Mouse (Mus musculus) megakaryocyte, adult 5-6 weeks (primary cell): ENCODE data around the gene Chga. TPM values are rescaled to one million over a fixed set of nuclear protein-coding genes. Genes with fewer than 3 reads are reported as not detected.

Experiments used
- ATAC-seq: 2 replicates; pipeline ENCODE4 v1.8.0; 2016; ENCODE audit warnings: mild to moderate bottlenecking, inconsistent platforms; ENCODE audit not compliant: poor library complexity, severe bottlenecking
- total RNA-seq, 2 experiments: library from RNA; stranded (forward) in 1 of 2; stranded (reverse) in 1 of 2; fragments of 153-499, 151-499 nt in 1 of 2; fragments of 221-1000, 200-1000 nt in 1 of 2; gene quantifications; 2 replicates each; pipeline versions ENCODE4 v1.2.3 to v1.2.4; 2015 to 2017

The Chga gene
- total RNA-seq, 2 experiments from 2014 or later: not detected

GRCm38 (mm10) chr12:102555850-102556249 lies 1.1 kb downstream of the Chga start:
- ATAC-seq: no peak

GRCm38 (mm10) chr12:102557372-102557771 lies 2.6 kb downstream of the Chga start:
- no peak for ATAC-seq

- ATAC-seq: no peak
Observed at GRCm38 (mm10) chr12:102565086-102565485, 10.3 kb downstream of the Chga start.

GRCm38 (mm10) chr12:102566951-102567350 lies 12.2 kb downstream of the Chga start:
- ATAC-seq: no peak

- ATAC-seq: no peak
Observed at GRCm38 (mm10) chr12:102568219-102568618, 13.4 kb downstream of the Chga start.

GRCm38 (mm10) chr12:102570111-102570510 lies 15.3 kb downstream of the Chga start:
- no peak for ATAC-seq

GRCm38 (mm10) chr12:102570734-102571133 lies 16.0 kb downstream of the Chga start:
- no peak for ATAC-seq

- no peak for ATAC-seq
Observed at GRCm38 (mm10) chr12:102571666-102572065, 16.9 kb downstream of the Chga start.

- ATAC-seq: no peak
Observed at GRCm38 (mm10) chr12:102573036-102573435, 18.3 kb downstream of the Chga start.

GRCm38 (mm10) chr12:102575541-102576329 lies 21.0 kb downstream of the Chga start:
- no peak for ATAC-seq

GRCm38 (mm10) chr12:102576659-102577398 lies 22.1 kb downstream of the Chga start:
- no peak for ATAC-seq

- peak; percentile 85 for ATAC-seq
Observed at GRCm38 (mm10) chr12:102579041-102579440, 24.3 kb downstream of the Chga start.

GRCm38 (mm10) chr12:102581579-102582196 lies 26.9 kb downstream of the Chga start:
- ATAC-seq: no peak

- no peak for ATAC-seq
Observed at GRCm38 (mm10) chr12:102582441-102582840, 27.7 kb downstream of the Chga start.

GRCm38 (mm10) chr12:102585390-102585789 lies 30.6 kb downstream of the Chga start:
- ATAC-seq: no peak

- ATAC-seq: no peak
Observed at GRCm38 (mm10) chr12:102586286-102586881, 31.6 kb downstream of the Chga start.

- no peak for ATAC-seq
Observed at GRCm38 (mm10) chr12:102587106-102587505, 32.3 kb downstream of the Chga start.

GRCm38 (mm10) chr12:102590711-102591360 lies 36.1 kb downstream of the Chga start:
- ATAC-seq: no peak

- ATAC-seq: no peak
Observed at GRCm38 (mm10) chr12:102593699-102594098, 38.9 kb downstream of the Chga start.

GRCm38 (mm10) chr12:102594627-102595026 lies 39.9 kb downstream of the Chga start:
- no peak for ATAC-seq

- peak; percentile 56 for ATAC-seq
Observed at GRCm38 (mm10) chr12:102596410-102596809, 41.6 kb downstream of the Chga start.
